Comparison of ENCODE assay signal across 8 mouse cellular contexts in genomic region chr16:10489904-10490457, GRCm38 (mm10). TPM values are rescaled to one million over a fixed set of nuclear protein-coding genes. Genes with fewer than 3 reads are reported as not detected.
DNase-seq lines count a peak whose midpoint lies in the region; ATAC-seq and TF ChIP-seq lines count a peak whose summit lies in the region.

No protein-coding gene starts in this region.

- no peak for ATAC-seq in liver, embryonic 12.5 days

- no peaks in the 10 kb centered on the region; the same call in 1 of the 2 replicates for H3K27me3 ChIP-seq in heart, adult 2 months (ENCODE audit: control insufficient read depth, insufficient read depth, low read length)
- H3K27me3 ChIP-seq in spleen, adult 2 months (ENCODE audit: control insufficient read depth, insufficient read depth, low read length), result no peaks in the 10 kb centered on the region
- H3K27me3 ChIP-seq in liver, embryonic 12.5 days (replicated peaks), result peaks cover 33% of the 10 kb centered on the region

- H3K27ac ChIP-seq in heart, adult 2 months, result no peak overlapping the region
- peak overlapping the region; percentile 91 for H3K27ac ChIP-seq in spleen, adult 2 months (ENCODE audit: insufficient read depth, low read length)
- H3K27ac ChIP-seq in liver, embryonic 12.5 days, result no peak overlapping the region

- peak overlapping the region; percentile 29 for H3K4me3 ChIP-seq in heart, adult 2 months
- H3K4me3 ChIP-seq in spleen, adult 2 months (ENCODE audit: extremely low read depth, insufficient read depth, insufficient read length), result peak overlapping the region; percentile 72
- H3K4me3 ChIP-seq in liver, embryonic 12.5 days, result no peak overlapping the region

- WGBS in heart, adult 2 months, result 11% methylated on average over 14 of the region's 14 CpGs
- WGBS in spleen, adult 2 months, result 21% methylated on average over 12 of the region's 14 CpGs
- WGBS in liver, embryonic 12.5 days (ENCODE audit: insufficient replicate concordance), result 17% methylated on average over 9 of the region's 14 CpGs

- no peak for DNase-seq in heart, adult 2 months
- no peak for DNase-seq in heart, adult 8-10 months (ENCODE audit: low spot score)
- DNase-seq in spleen, adult 2 months (ENCODE audit: low read depth in 1 of 2, low spot score in 2 of 2), result no peak
- DNase-seq in spleen, postnatal 36 days (ENCODE audit: low spot score in 2 of 2), result no peak
- DNase-seq in MN1 (ENCODE audit: low spot score), result no peak
- DNase-seq in urinary bladder, postnatal 10 days (ENCODE audit: low spot score), result no peak
- DNase-seq in gastrocnemius, postnatal 25 days, result no peak

- peak overlapping the region; percentile 37 for H3K4me2 ChIP-seq in liver, embryonic 12.5 days

- no peak for TF ChIP-seq POLR2A in heart, adult 2 months (IDR thresholded peaks at IDR 0.05; ENCODE audit: insufficient read depth, low read depth, low read length)
- no peak for TF ChIP-seq POLR2A in spleen, adult 2 months (IDR thresholded peaks at IDR 0.05; ENCODE audit: low read depth, low read length)

- intact Hi-C loops in heart, adult 2 months (cut with DNase I), result no loop called here

- no peak for TF ChIP-seq CTCF in heart, adult 2 months (IDR thresholded peaks at IDR 0.05)
- TF ChIP-seq CTCF in spleen, adult 2 months (IDR thresholded peaks at IDR 0.05; ENCODE audit: extremely low read depth, insufficient read depth, insufficient read length, insufficient replicate concordance), result no peak

- H3K36me3 ChIP-seq in heart, adult 2 months (ENCODE audit: control insufficient read depth, insufficient read depth, low read length), result no peaks in the 10 kb centered on the region
- peaks cover 14% of the 10 kb centered on the region for H3K36me3 ChIP-seq in spleen, adult 2 months (ENCODE audit: control insufficient read depth, insufficient read depth, low read length)
- no peaks in the 10 kb centered on the region for H3K36me3 ChIP-seq in liver, embryonic 12.5 days

- H3K4me1 ChIP-seq in heart, adult 2 months (ENCODE audit: control insufficient read depth, insufficient read depth, low read length), result peaks cover 2% of the 10 kb centered on the region; the same call in 1 of the 2 replicates
- peaks cover 7% of the 10 kb centered on the region; the same call in 1 of the 2 replicates for H3K4me1 ChIP-seq in spleen, adult 2 months (ENCODE audit: control insufficient read depth, insufficient read depth, insufficient read length)
- no peaks in the 10 kb centered on the region for H3K4me1 ChIP-seq in liver, embryonic 12.5 days

- no peaks in the 10 kb centered on the region for H3K9me3 ChIP-seq in liver, embryonic 12.5 days (replicated peaks)

- H3K79me2 ChIP-seq in heart, adult 2 months (replicated peaks; ENCODE audit: control insufficient read depth, insufficient read depth, low read length), result no peaks in the 10 kb centered on the region

- no peak for TF ChIP-seq EP300 in heart, adult 2 months (IDR thresholded peaks at IDR 0.05; ENCODE audit: insufficient read depth, low read depth, low read length)

- peak overlapping the region; percentile 22; the same call in 1 of the 2 replicates for H3K9ac ChIP-seq in heart, adult 2 months (ENCODE audit: low read depth, low read length)
- no peak overlapping the region for H3K9ac ChIP-seq in liver, embryonic 12.5 days

RNA-seq across cellular contexts. Expression of gene Ciita, which starts 10.1 kb away (rescaled TPM):
- under 1 TPM; 0.41 to 0.50 TPM for total RNA-seq in heart, adult 2 months (2021)
- polyA plus RNA-seq in heart, adult 2 months (2012; rRNA removed), result 1.0 and 2.0 TPM in 2 replicates
- under 1 TPM; 0.35 to 0.92 (median 0.67) TPM for total RNA-seq in heart, adult 8-10 months (2022)
- 82.2 and 98.8 TPM in 2 replicates for polyA plus RNA-seq in spleen, adult 2 months (2012; rRNA removed)
- 0.13 TPM in 1 of 2 replicates, not detected in the other for polyA plus RNA-seq in liver, embryonic 12.5 days (2016; fragmentation: Nextera tagmentation; extraction: Ambion mirVana)
- total RNA-seq in gastrocnemius, postnatal 25 days (2021), result under 1 TPM; 0.11 to 0.13 TPM

RNA-seq across cellular contexts. Expression of gene Tvp23a, which starts 42.8 kb away (rescaled TPM):
- total RNA-seq in heart, adult 2 months (2021), result under 1 TPM; 0.21 to 0.50 TPM
- 0.98 and 1.2 TPM in 2 replicates for polyA plus RNA-seq in heart, adult 2 months (2012; rRNA removed)
- total RNA-seq in heart, adult 8-10 months (2022), result under 1 TPM in 3 of 4 experiments, not detected in 1; 0.16 to 0.66 (median 0.28) TPM
- 0.29 and 0.32 TPM in 2 replicates for polyA plus RNA-seq in spleen, adult 2 months (2012; rRNA removed)
- polyA plus RNA-seq in liver, embryonic 12.5 days (2016; fragmentation: Nextera tagmentation; extraction: Ambion mirVana), result 1.7 and 1.8 TPM in 2 replicates
- total RNA-seq in gastrocnemius, postnatal 25 days (2021), result under 1 TPM; 0.36 to 0.40 TPM

RNA-seq across cellular contexts. Expression of gene Dexi, which starts 52.9 kb away (rescaled TPM):
- total RNA-seq in heart, adult 2 months (2021), result 10 to 100 TPM; 32.1 to 41.1 TPM
- polyA plus RNA-seq in heart, adult 2 months (2012; rRNA removed), result 56.8 and 65.5 TPM in 2 replicates
- total RNA-seq in heart, adult 8-10 months (2022), result 10 to 100 TPM; 36.4 to 38.7 (median 37.3) TPM
- polyA plus RNA-seq in spleen, adult 2 months (2012; rRNA removed), result 40.8 and 55.1 TPM in 2 replicates
- 7.6 and 7.8 TPM in 2 replicates for polyA plus RNA-seq in liver, embryonic 12.5 days (2016; fragmentation: Nextera tagmentation; extraction: Ambion mirVana)
- 10 to 100 TPM; 43.0 to 43.1 TPM for total RNA-seq in gastrocnemius, postnatal 25 days (2021)

RNA-seq across cellular contexts. Expression of gene Clec16a, which starts 55.2 kb away (rescaled TPM):
- total RNA-seq in heart, adult 2 months (2021), result 10 to 100 TPM; 55.4 to 57.5 TPM
- polyA plus RNA-seq in heart, adult 2 months (2012; rRNA removed), result 27.6 and 47.7 TPM in 2 replicates
- total RNA-seq in heart, adult 8-10 months (2022), result 10 to 100 TPM; 54.8 to 71.3 (median 63.2) TPM
- polyA plus RNA-seq in spleen, adult 2 months (2012; rRNA removed), result 8.2 and 10.0 TPM in 2 replicates
- 15.7 and 17.3 TPM in 2 replicates for polyA plus RNA-seq in liver, embryonic 12.5 days (2016; fragmentation: Nextera tagmentation; extraction: Ambion mirVana)
- 10 to 100 TPM; 51.2 to 62.2 TPM for total RNA-seq in gastrocnemius, postnatal 25 days (2021)
